Mouse (Mus musculus): ENCODE data around the gene Slc8b1. TPM values are rescaled to one million over a fixed set of nuclear protein-coding genes. Genes with fewer than 3 reads are reported as not detected.

Slc8b1 gene
- polyA plus RNA-seq, 1 experiment from 2014 or later = 4.2 TPM

- H3K9me3 ChIP-seq = no peaks in the 10 kb centered on the region
- WGBS = 69% methylated on average over 7 of the region's 7 CpGs
- H3K27me3 ChIP-seq (ENCODE audit: insufficient read depth, poor library complexity, severe bottlenecking) = peaks cover 24% of the 10 kb centered on the region; the same call in 1 of the 2 replicates
- no peak for DNase-seq (ENCODE audit: low spot score)
- H3K36me3 ChIP-seq = no peaks in the 10 kb centered on the region
- no peak overlapping the region for H3K4me3 ChIP-seq
- H3K4me1 ChIP-seq = peaks cover 62% of the 10 kb centered on the region
- H3K27ac ChIP-seq = no peak overlapping the region
Observed at GRCm38 (mm10) chr5:120515451-120515850, 4.5 kb downstream of the Slc8b1 start.

GRCm38 (mm10) chr5:120516221-120516984 is 5.4 kb downstream of the Slc8b1 start:
- Histone ChIP-seq H3K27me3 (ENCODE audit: insufficient read depth, poor library complexity, severe bottlenecking) (peaks cover 30% of the 10 kb centered on the region; the same call in 1 of the 2 replicates), H3K27ac (peak overlapping the region; percentile 60), H3K4me1 (peaks cover 53% of the 10 kb centered on the region), H3K4me3 (no peak overlapping the region), H3K36me3 (no peaks in the 10 kb centered on the region; the same call in 1 of the 2 replicates), H3K9me3 (no peaks in the 10 kb centered on the region)
- no peak for DNase-seq (ENCODE audit: low spot score)
- WGBS = 31% methylated on average over 15 of the region's 15 CpGs

- H3K9me3 ChIP-seq = no peaks in the 10 kb centered on the region
- H3K4me1 ChIP-seq = peaks cover 47% of the 10 kb centered on the region
- WGBS = 47% methylated on average over 9 of the region's 9 CpGs
- peaks cover under 1% of the 10 kb centered on the region; the same call in 1 of the 2 replicates for H3K36me3 ChIP-seq
- H3K4me3 ChIP-seq = no peak overlapping the region
- H3K27me3 ChIP-seq (ENCODE audit: insufficient read depth, poor library complexity, severe bottlenecking) = peaks cover 21% of the 10 kb centered on the region; the same call in 1 of the 2 replicates
- peak overlapping the region; percentile 32; the same call in 1 of the 2 replicates for H3K27ac ChIP-seq
- DNase-seq (ENCODE audit: low spot score) = no peak
Observed at GRCm38 (mm10) chr5:120517552-120517951, 6.6 kb downstream of the Slc8b1 start.

- no peak for DNase-seq (ENCODE audit: low spot score)
- H3K27ac ChIP-seq = no peak overlapping the region
- no peaks in the 10 kb centered on the region for H3K9me3 ChIP-seq
- H3K4me1 ChIP-seq = peaks cover 16% of the 10 kb centered on the region
- no peak overlapping the region for H3K4me3 ChIP-seq
- 0 out of 2 replicates have a peak, but pooled peaks cover 7% of the 10 kb centered on the region for H3K27me3 ChIP-seq (ENCODE audit: insufficient read depth, poor library complexity, severe bottlenecking)
- WGBS = 73% methylated on average over 3 of the region's 3 CpGs
- peaks cover 12% of the 10 kb centered on the region; the same call in 1 of the 2 replicates for H3K36me3 ChIP-seq
Observed at GRCm38 (mm10) chr5:120522649-120523048, 11.7 kb downstream of the Slc8b1 start.

GRCm38 (mm10) chr5:120524736-120525135 is 13.8 kb downstream of the Slc8b1 start:
- whole genome bisulfite sequencing = 92% methylated on average over 2 of the region's 2 CpGs
- no peaks in the 10 kb centered on the region for H3K9me3 ChIP-seq
- peaks cover 13% of the 10 kb centered on the region; the same call in 1 of the 2 replicates for H3K4me1 ChIP-seq
- no peak overlapping the region for H3K27ac ChIP-seq
- DNase-seq (ENCODE audit: low spot score) = no peak
- no peak overlapping the region for H3K4me3 ChIP-seq
- H3K36me3 ChIP-seq = peaks cover 15% of the 10 kb centered on the region; the same call in 1 of the 2 replicates
- H3K27me3 ChIP-seq (ENCODE audit: insufficient read depth, poor library complexity, severe bottlenecking) = 0 out of 2 replicates have a peak, but pooled peaks cover 7% of the 10 kb centered on the region

- no peaks in the 10 kb centered on the region for H3K9me3 ChIP-seq
- WGBS = 28% methylated on average over 5 of the region's 5 CpGs
- H3K36me3 ChIP-seq = peaks cover 17% of the 10 kb centered on the region
- peaks cover 13% of the 10 kb centered on the region; the same call in 1 of the 2 replicates for H3K4me1 ChIP-seq
- 0 out of 2 replicates have a peak, but pooled peaks cover 4% of the 10 kb centered on the region for H3K27me3 ChIP-seq (ENCODE audit: insufficient read depth, poor library complexity, severe bottlenecking)
- no peak for DNase-seq (ENCODE audit: low spot score)
- no peak overlapping the region for H3K27ac ChIP-seq
- no peak overlapping the region for H3K4me3 ChIP-seq
Observed at GRCm38 (mm10) chr5:120525737-120526136, 14.8 kb downstream of the Slc8b1 start.

GRCm38 (mm10) chr5:120526311-120526710 is 15.3 kb downstream of the Slc8b1 start:
- no peak for DNase-seq (ENCODE audit: low spot score)

GRCm38 (mm10) chr5:120527296-120527964 is 16.5 kb downstream of the Slc8b1 start:
- WGBS = 79% methylated on average over 17 of the region's 20 CpGs
- Histone ChIP-seq H3K4me1 (peaks cover 13% of the 10 kb centered on the region; the same call in 1 of the 2 replicates), H3K9me3 (no peaks in the 10 kb centered on the region), H3K36me3 (peaks cover 22% of the 10 kb centered on the region), H3K27me3 (ENCODE audit: insufficient read depth, poor library complexity, severe bottlenecking) (no peaks in the 10 kb centered on the region), H3K27ac (no peak overlapping the region), H3K4me3 (no peak overlapping the region)
- no peak for DNase-seq (ENCODE audit: low spot score)

More at GRCm38 (mm10) chr5:120526311-120526710, 15.3 kb downstream of the Slc8b1 start:
- Histone ChIP-seq H3K4me1 (peaks cover 13% of the 10 kb centered on the region; the same call in 1 of the 2 replicates), H3K9me3 (no peaks in the 10 kb centered on the region), H3K27me3 (ENCODE audit: insufficient read depth, poor library complexity, severe bottlenecking) (no peaks in the 10 kb centered on the region), H3K36me3 (peaks cover 20% of the 10 kb centered on the region), H3K27ac (no peak overlapping the region), H3K4me3 (no peak overlapping the region)
- 80% methylated on average over 11 of the region's 11 CpGs for WGBS

- H3K27me3 ChIP-seq (ENCODE audit: insufficient read depth, poor library complexity, severe bottlenecking) = no peaks in the 10 kb centered on the region
- no peak for DNase-seq (ENCODE audit: low spot score)
- H3K36me3 ChIP-seq = peaks cover 18% of the 10 kb centered on the region
- peaks cover 22% of the 10 kb centered on the region for H3K4me1 ChIP-seq
- 83% methylated on average over 8 of the region's 8 CpGs for WGBS
- H3K27ac ChIP-seq = no peak overlapping the region
- no peaks in the 10 kb centered on the region for H3K9me3 ChIP-seq
- H3K4me3 ChIP-seq = no peak overlapping the region
Observed at GRCm38 (mm10) chr5:120531631-120532030, 20.7 kb downstream of the Slc8b1 start.

GRCm38 (mm10) chr5:120534071-120534685 is 23.2 kb downstream of the Slc8b1 start:
- 79% methylated on average over 15 of the region's 15 CpGs for WGBS
- no peak overlapping the region for H3K4me3 ChIP-seq
- H3K9me3 ChIP-seq = no peaks in the 10 kb centered on the region
- H3K27me3 ChIP-seq (ENCODE audit: insufficient read depth, poor library complexity, severe bottlenecking) = no peaks in the 10 kb centered on the region
- 0 out of 2 replicates have a peak overlapping the region, but pooled peaks have one; percentile 38 for H3K27ac ChIP-seq
- peaks cover 39% of the 10 kb centered on the region for H3K36me3 ChIP-seq
- peaks cover 22% of the 10 kb centered on the region for H3K4me1 ChIP-seq
- DNase-seq (ENCODE audit: low spot score) = no peak

GRCm38 (mm10) chr5:120534686-120535075 is 23.7 kb downstream of the Slc8b1 start:
- Histone ChIP-seq H3K27ac (0 out of 2 replicates have a peak overlapping the region, but pooled peaks have one; percentile 38), H3K27me3 (ENCODE audit: insufficient read depth, poor library complexity, severe bottlenecking) (no peaks in the 10 kb centered on the region), H3K4me3 (no peak overlapping the region), H3K9me3 (no peaks in the 10 kb centered on the region), H3K36me3 (peaks cover 44% of the 10 kb centered on the region), H3K4me1 (peaks cover 22% of the 10 kb centered on the region)
- 78% methylated on average over 2 of the region's 2 CpGs for WGBS
- DNase-seq (ENCODE audit: low spot score) = no peak

- WGBS = 90% methylated on average over 12 of the region's 13 CpGs
- H3K36me3 ChIP-seq = peaks cover 52% of the 10 kb centered on the region
- H3K27me3 ChIP-seq (ENCODE audit: insufficient read depth, poor library complexity, severe bottlenecking) = no peaks in the 10 kb centered on the region
- DNase-seq (ENCODE audit: low spot score) = no peak
- peak overlapping the region; percentile 5; the same call in 1 of the 2 replicates for H3K27ac ChIP-seq
- no peak overlapping the region for H3K4me3 ChIP-seq
- peaks cover 22% of the 10 kb centered on the region for H3K4me1 ChIP-seq
- no peaks in the 10 kb centered on the region for H3K9me3 ChIP-seq
Observed at GRCm38 (mm10) chr5:120536046-120536445, 25.1 kb downstream of the Slc8b1 start.

Data from heart, embryonic 10.5 days (tissue).